Mouse (Mus musculus) liver (tissue): Measurements from ENCODE around the gene Map3k7.

ENCODE experiments used
- DNase-seq: peaks from one replicate; pipeline ENCODE4 v3.0.0-alpha.2; 2020; ENCODE audit warnings: mixed read lengths

Gene Map3k7

DNA sequence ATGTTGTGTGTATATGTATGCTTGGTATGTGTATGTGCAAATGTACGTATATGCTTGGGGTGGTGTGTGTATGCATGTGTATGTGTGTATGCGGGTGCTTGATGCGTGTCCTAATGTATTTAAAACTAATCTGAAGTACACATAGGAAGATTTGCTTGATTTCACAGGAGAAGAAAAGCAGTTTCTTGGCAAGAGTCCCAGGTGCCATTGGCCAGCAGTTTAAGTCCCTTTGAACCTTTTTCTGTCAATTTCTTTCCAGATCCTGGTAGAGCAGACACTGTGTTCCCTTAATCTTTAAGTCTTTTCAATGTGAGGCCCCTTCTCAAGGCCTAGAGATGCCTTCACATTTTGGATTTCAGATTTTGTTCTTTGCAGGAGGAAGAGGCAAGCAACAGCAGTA is 99.4 kb downstream of the Map3k7 start:
- DNase-seq: no peak
